Mouse (Mus musculus): ENCODE results near the gene Upk2. TPM values are rescaled to one million over a fixed set of nuclear protein-coding genes. Genes with fewer than 3 reads are reported as not detected.

Upk2 gene
- total RNA-seq, 2 experiments from 2014 or later = not detected

DNA sequence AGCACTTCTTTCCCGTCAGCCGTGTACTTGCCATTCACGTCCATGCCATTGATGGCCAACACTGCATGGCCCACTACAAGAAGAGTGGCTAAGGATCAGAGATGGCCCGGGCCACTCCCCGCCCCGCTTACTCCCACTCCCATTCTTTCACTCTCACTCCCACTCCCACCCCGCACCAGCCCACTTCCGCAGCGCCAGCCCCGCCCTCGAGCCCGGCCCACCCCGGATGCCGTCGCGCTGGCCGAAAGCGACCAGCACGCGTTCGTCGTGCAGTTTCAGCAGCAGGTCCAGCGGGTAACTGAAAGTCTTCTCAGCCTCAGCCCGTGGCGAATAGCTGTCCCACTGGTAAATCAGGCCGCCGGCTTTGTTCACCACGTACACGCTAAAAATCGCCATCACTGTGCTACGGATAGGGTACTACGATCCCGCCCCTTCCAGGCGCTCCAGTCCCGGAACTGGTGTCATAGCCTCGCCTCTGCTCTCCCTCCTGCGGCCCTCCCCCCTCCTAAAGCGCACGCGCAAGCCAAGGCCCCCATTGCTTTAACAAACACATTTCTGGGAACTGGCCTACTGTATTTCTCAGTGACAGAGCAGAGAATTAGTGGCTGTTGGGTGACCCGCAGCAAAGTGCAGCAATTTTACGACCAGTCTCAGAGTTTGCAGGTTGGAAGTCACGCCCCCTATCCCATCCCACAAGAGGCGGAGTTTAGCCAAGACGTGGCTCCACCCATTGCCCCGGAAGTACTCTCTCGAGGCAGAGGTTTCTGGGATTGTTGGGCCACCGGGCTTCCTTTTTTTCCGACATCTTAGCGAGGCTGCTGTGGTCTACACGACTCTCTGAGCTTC lies 47.6 kb downstream of the Upk2 start, which contains the start of the genes Rps25 and Trappc4:
Gene Rps25 (plus strand): TSS at position 234 of the 846 bp plus-strand sequence.
Gene Trappc4 (minus strand): TSS at position 695 of the 846 bp plus-strand sequence.
- peak; percentile 92 to 94 for DNase-seq

GRCm38 (mm10) chr9:44405011-44405410 lies 49.8 kb downstream of the Upk2 start:
- no peak for DNase-seq

Other genes with a start within 250 kb of the Upk2 start
- gene Cbl, start 220.9 kb downstream of the Upk2 start, total RNA-seq (2021) = 10 to 100 TPM; 65.2 to 70.5 TPM
- 1 to 10 TPM; 1.3 to 2.4 TPM for gene Ccdc153, start 214.3 kb downstream of the Upk2 start, total RNA-seq (2021)
- 1 to 10 TPM; 1.4 to 1.8 TPM for gene Pdzd3, start 203.5 kb downstream of the Upk2 start, total RNA-seq (2021)
- 10 to 100 TPM; 13.5 TPM for gene Nlrx1, start 186.4 kb downstream of the Upk2 start, total RNA-seq (2021)
- gene Abcg4, start 166.4 kb downstream of the Upk2 start, total RNA-seq (2021) = 10 to 100 TPM; 63.6 to 73.1 TPM
- 10 to 100 TPM; 27.4 to 30.1 TPM for gene Hinfp, start 149.3 kb downstream of the Upk2 start, total RNA-seq (2021)
- gene C2cd2l, start 134.7 kb downstream of the Upk2 start, total RNA-seq (2021) = 100 to 1,000 TPM; 184 to 198 TPM
- gene Dpagt1, start 129.0 kb downstream of the Upk2 start, total RNA-seq (2021) = 10 to 100 TPM; 14.5 to 15.9 TPM
- 10 to 100 TPM; 43.4 to 49.9 TPM for gene H2afx, start 120.3 kb downstream of the Upk2 start, total RNA-seq (2021)
- 10 to 100 TPM; 22.3 to 24.2 TPM for gene Hmbs, start 110.7 kb downstream of the Upk2 start, total RNA-seq (2021)
- 10 to 100 TPM; 50.9 to 52.1 TPM for gene Vps11, start 93.3 kb downstream of the Upk2 start, total RNA-seq (2021)
- gene Hyou1, start 75.5 kb downstream of the Upk2 start, total RNA-seq (2021) = 100 to 1,000 TPM; 136 to 157 TPM
- gene Slc37a4, start 58.1 kb downstream of the Upk2 start, total RNA-seq (2021) = 10 to 100 TPM; 27.9 to 30.2 TPM
- gene Rps25, start 47.8 kb downstream of the Upk2 start, total RNA-seq (2021) = 100 to 1,000 TPM; 660 to 671 TPM
- 10 to 100 TPM; 64.3 to 79.1 TPM for gene Trappc4, start 47.4 kb downstream of the Upk2 start, total RNA-seq (2021)
- gene Ccdc84, start 36.4 kb downstream of the Upk2 start, total RNA-seq (2021) = 10 to 100 TPM; 23.0 to 28.7 TPM
- gene Foxr1, start 13.8 kb downstream of the Upk2 start, total RNA-seq (2021) = not detected
- gene Bcl9l, start 27.8 kb upstream of the Upk2 start, total RNA-seq (2021) = 10 to 100 TPM; 70.9 to 75.7 TPM
- gene Cxcr5, start 106.9 kb upstream of the Upk2 start, total RNA-seq (2021) = not detected
- 100 to 1,000 TPM; 133 to 134 TPM for gene Ddx6, start 149.9 kb upstream of the Upk2 start, total RNA-seq (2021)
- not detected for gene Treh, start 218.3 kb upstream of the Upk2 start, total RNA-seq (2021)